8 mouse cellular contexts compared by ENCODE assay signal in the genomic region with DNA sequence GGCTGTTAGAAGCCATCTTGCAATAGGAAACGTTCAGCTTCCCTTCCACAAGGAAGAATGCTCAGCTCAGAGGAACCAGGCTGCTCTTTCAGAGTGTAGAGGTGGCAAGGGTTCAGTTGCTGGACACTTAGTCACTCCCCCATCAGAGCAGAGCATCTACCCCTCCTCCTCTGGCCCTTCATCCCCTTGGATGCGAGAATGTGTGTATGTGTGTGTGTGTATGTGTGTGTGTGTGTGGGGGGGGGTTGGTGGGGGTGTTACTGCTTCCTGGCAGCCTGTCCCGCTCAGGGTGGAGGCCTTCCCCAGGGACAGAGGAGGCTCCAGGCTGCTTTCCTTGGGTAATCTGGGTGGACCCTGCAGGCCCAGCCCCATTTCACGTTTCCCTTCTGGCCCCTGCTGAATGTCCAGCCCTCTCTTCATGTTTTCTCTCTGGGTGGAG.
A peak's percentile ranks its signal among the peaks of the same experiment; 100 is the strongest.
DNase-seq lines count a peak whose midpoint lies in the region; ATAC-seq and TF ChIP-seq lines count a peak whose summit lies in the region.

No protein-coding gene starts in this region.

- H3K4me1 ChIP-seq in hindbrain, postnatal 0 days (ENCODE audit: insufficient read depth, low read length), result peaks cover 21% of the 10 kb centered on the region
- H3K4me1 ChIP-seq in lung, embryonic 16.5 days (replicated peaks; ENCODE audit: control insufficient read depth, insufficient read depth, low read length), result peaks cover 54% of the 10 kb centered on the region
- peaks cover 18% of the 10 kb centered on the region for H3K4me1 ChIP-seq in thymus, adult 2 months (replicated peaks; ENCODE audit: control insufficient read depth, insufficient read depth, low read length)

- DNase-seq in adrenal gland, adult 2 months, result peak; percentile 56
- no peak for DNase-seq in adrenal gland, postnatal 25 days
- peak; percentile 85 for DNase-seq in gastrocnemius, adult 2 months
- no peak for DNase-seq in hindbrain, postnatal 0 days (ENCODE audit: low spot score)
- DNase-seq in thymus, adult 2 months, result no peak
- no peak for DNase-seq in thymus, postnatal 10 days (ENCODE audit: low spot score in 2 of 2)
- DNase-seq in c-Kit-positive CD71-positive TER-119-positive erythroid progenitor cells, embryonic 14.5 days (ENCODE audit: low spot score), result no peak

- no peak overlapping the region for H3K4me2 ChIP-seq in hindbrain, postnatal 0 days (ENCODE audit: low read depth, low read length)
- no peak overlapping the region for H3K4me2 ChIP-seq in lung, embryonic 16.5 days (ENCODE audit: low read depth, low read length)

- H3K4me3 ChIP-seq in gastrocnemius, adult 2 months, result no peak overlapping the region
- no peak overlapping the region for H3K4me3 ChIP-seq in hindbrain, postnatal 0 days (ENCODE audit: low read length)
- no peak overlapping the region for H3K4me3 ChIP-seq in lung, embryonic 16.5 days (ENCODE audit: low read length)
- H3K4me3 ChIP-seq in thymus, adult 2 months (ENCODE audit: control insufficient read depth, insufficient read depth, low read length), result no peak overlapping the region

- no peaks in the 10 kb centered on the region for H3K27me3 ChIP-seq in hindbrain, postnatal 0 days (ENCODE audit: insufficient read depth, low read length)
- no peaks in the 10 kb centered on the region for H3K27me3 ChIP-seq in lung, embryonic 16.5 days (ENCODE audit: control insufficient read depth, insufficient read depth, low read depth, low read length)
- H3K27me3 ChIP-seq in thymus, adult 2 months (ENCODE audit: control insufficient read depth, insufficient read depth, low read length), result no peaks in the 10 kb centered on the region

- TF ChIP-seq POLR2A in thymus, adult 2 months (IDR thresholded peaks at IDR 0.05; ENCODE audit: control insufficient read depth, extremely low read depth, insufficient read depth, low read length, poor library complexity), result no peak

- ATAC-seq in hindbrain, postnatal 0 days, result no peak
- peak; percentile 29 for ATAC-seq in lung, embryonic 16.5 days (ENCODE audit: low read depth)

- intact Hi-C loops in gastrocnemius, adult 2 months (cut with DNase I), result loop anchor here (2.0 kb wide), 1 partner anchor 95 kb away; no protein-coding TSS in a partner anchor

- no peaks in the 10 kb centered on the region for H3K9me3 ChIP-seq in hindbrain, postnatal 0 days (ENCODE audit: low read length)
- H3K9me3 ChIP-seq in lung, embryonic 16.5 days (ENCODE audit: control insufficient read depth, low read length), result 0 out of 2 replicates have a peak, but pooled peaks cover 2% of the 10 kb centered on the region

- peak overlapping the region; percentile 86 for H3K27ac ChIP-seq in gastrocnemius, adult 2 months
- peak overlapping the region; percentile 60; the same call in 1 of the 2 replicates for H3K27ac ChIP-seq in hindbrain, postnatal 0 days
- peak overlapping the region; percentile 96 for H3K27ac ChIP-seq in lung, embryonic 16.5 days (ENCODE audit: low read length)
- no peak overlapping the region for H3K27ac ChIP-seq in thymus, adult 2 months (ENCODE audit: control insufficient read depth, insufficient read depth, low read length)

- WGBS in hindbrain, postnatal 0 days, result 43% methylated on average over 4 of the region's 4 CpGs
- 31% methylated on average over 4 of the region's 4 CpGs for WGBS in lung, embryonic 16.5 days
- 81% methylated on average over 4 of the region's 4 CpGs for WGBS in thymus, adult 2 months

- no peaks in the 10 kb centered on the region for H3K36me3 ChIP-seq in hindbrain, postnatal 0 days (ENCODE audit: insufficient read depth, low read length)
- H3K36me3 ChIP-seq in lung, embryonic 16.5 days (ENCODE audit: control insufficient read depth, insufficient read depth, low read length), result no peaks in the 10 kb centered on the region
- no peaks in the 10 kb centered on the region for H3K36me3 ChIP-seq in thymus, adult 2 months (ENCODE audit: control insufficient read depth, insufficient read depth, low read length)

- H3K9ac ChIP-seq in hindbrain, postnatal 0 days (replicated peaks; ENCODE audit: low read length), result no peak overlapping the region
- no peak overlapping the region for H3K9ac ChIP-seq in lung, embryonic 16.5 days (ENCODE audit: low read length)

- no peak for TF ChIP-seq CTCF in gastrocnemius, adult 2 months (IDR thresholded peaks at IDR 0.05)
- no peak for TF ChIP-seq CTCF in hindbrain, postnatal 0 days (IDR thresholded peaks at IDR 0.05; ENCODE audit: low read depth)
- no peak for TF ChIP-seq CTCF in thymus, adult 2 months (IDR thresholded peaks at IDR 0.05; ENCODE audit: borderline replicate concordance, control insufficient read depth, extremely low read depth, insufficient read depth, low read length, poor library complexity)

Comparison
In these comparisons a context has a peak if more than half of its experiments do, and no peak if none do; other contexts are left out.
1. DNase-seq: peak in adrenal gland, adult 2 months (single experiment) and gastrocnemius, adult 2 months (single experiment); none in adrenal gland, postnatal 25 days (single experiment), hindbrain, postnatal 0 days (single experiment), thymus, adult 2 months (single experiment), thymus, postnatal 10 days (0 of 2) and c-Kit-positive CD71-positive TER-119-positive erythroid progenitor cells, embryonic 14.5 days (single experiment).